Mouse (Mus musculus) c-Kit-positive CD71-positive TER-119-positive erythroid progenitor cells, embryonic 14.5 days (primary cell): ENCODE measurements around the gene Ppp1r14b.
A peak's percentile ranks its signal among the peaks of the same experiment; 100 is the strongest.

Source experiments
- DNase-seq: peaks from one replicate; pipeline ENCODE4 v3.0.0-alpha.2; 2013; ENCODE audit warnings: low spot score

Ppp1r14b gene

DNA sequence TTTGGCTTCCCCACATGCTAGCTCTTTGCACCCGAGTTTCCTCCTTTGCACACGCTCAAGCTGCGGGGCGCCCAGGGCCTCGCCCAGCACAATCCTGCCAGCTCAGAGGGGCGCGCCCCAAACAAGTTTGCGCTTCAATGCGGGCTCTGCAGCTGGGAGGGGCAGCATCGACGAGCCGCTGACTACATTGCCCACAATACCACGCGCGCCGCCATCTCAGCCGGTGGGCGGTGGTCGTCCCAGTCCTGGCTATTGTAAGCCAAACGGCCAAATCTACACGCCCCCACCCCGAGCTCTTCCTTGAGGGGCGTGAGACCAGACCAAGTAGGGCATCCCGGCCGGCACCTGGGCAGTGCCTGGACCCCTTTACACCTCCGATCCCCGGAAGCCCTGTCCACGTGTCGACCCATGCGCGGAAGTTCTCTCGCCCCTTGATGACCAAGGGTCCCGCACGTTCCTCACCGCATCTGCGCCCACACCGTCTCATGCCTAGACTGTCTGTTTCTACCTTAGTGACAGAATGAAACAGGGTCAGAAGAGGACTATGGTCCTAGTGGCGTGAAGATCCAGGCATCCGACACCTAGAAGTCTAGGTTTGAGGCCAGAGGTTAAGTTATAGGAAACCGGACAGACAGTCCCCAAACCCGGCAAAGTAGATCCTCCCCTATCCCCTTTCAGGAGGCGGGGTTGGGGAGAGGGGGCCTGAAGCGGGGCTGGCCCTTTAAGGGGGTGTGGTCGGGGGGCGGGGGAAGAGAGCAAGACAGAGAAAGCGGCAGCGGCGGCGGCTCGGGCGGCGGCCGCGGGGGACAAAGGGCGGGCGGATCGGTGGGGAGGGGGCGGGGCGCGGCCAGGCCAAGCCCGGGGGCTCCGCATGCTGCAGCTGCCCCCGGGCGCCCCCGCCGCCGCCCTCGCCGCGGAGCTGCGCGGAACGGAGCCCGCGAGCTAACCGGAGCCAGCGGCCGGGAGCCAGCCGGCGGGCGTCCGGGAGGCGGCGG, at the start of gene Ppp1r14b:
Gene Ppp1r14b (plus strand): TSS at position 758 of the 995 bp plus-strand sequence.
- DNase-seq, result peak; percentile 82

DNA sequence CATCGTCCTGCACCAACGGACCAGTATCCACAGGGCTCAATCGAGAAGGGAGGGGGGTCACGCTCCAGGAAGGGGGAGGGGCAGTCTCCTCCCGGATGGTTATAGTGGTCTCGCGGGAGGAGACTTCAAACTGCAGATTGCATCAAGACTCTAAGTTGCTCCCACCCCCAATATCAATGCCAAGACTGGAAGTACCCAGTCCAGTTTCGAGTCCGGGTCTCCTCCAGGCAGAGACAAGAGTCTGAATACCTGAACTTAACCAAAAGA, 49.5 kb upstream of the Ppp1r14b start, which contains the start of gene Catsperz:
Gene Catsperz (minus strand): TSS at position 74 of the 267 bp plus-strand sequence.
- no peak for DNase-seq

DNA sequence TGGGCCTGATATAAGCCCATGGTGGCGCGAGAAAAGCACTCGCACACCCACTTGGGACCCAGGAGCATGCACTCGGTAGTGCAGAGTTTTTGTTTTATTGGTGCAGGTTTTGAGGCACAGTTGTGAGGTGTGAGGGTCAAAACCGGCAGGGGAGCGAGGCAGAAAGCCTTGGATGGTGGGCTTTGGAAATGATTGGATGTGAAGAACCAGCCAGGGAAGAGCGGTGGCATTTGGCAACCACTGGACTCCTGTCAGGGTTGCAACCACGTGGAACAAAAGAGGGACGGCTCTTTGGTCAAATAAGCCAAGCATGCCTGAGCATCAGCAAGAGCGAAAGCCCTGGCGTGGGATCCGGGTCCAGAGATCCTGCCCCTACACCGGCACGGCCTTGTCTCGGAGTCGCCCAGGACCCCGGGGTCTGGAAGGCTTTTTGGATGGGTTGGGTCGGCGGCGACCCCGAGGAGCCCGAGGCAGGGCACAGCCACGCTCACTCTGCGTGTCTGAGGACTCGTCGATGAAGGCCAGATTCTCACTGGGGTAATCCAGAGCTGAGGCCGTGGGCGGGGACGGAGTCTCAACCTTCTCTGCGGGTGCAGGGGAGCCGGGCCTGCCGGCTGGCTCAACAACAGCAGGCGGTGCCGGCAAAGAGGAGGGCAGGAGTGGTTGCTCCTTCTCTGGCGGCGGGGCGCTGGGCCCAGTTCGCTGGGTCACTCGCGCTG, 49.0 kb upstream of the Ppp1r14b start:
- no peak for DNase-seq

DNA sequence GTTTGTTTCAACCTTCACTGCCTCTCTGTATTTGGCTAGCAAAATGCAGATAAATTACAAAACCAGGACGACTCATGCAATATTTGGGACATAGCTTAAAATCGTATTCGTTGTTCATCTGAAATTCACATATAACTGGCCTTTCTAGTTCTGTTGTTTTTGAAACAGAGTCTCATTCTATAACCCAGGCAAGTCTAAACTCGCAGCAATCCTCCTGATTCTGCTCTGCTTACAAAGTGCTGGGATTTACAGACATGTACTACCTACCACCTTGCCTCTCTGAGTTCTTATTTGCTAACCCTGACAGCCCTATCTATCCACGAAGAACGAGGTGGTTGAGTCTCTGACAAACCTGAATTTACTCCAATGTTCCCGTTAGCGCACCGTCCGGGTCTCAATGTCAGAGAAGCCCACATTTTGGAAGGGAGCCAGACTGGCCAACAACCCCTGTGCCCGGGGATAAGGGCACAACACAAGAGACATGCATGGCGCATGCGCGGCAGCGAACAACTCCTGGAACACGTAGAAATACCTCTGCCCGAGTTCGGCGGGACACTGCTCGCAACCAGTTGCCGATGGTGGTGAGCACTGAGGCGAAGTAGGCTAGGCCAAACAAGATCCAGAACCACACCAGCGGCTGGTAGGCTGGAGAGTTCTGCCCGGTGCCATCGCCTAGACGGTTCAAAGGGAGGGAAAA, 48.1 kb upstream of the Ppp1r14b start:
- no peak for DNase-seq

DNA sequence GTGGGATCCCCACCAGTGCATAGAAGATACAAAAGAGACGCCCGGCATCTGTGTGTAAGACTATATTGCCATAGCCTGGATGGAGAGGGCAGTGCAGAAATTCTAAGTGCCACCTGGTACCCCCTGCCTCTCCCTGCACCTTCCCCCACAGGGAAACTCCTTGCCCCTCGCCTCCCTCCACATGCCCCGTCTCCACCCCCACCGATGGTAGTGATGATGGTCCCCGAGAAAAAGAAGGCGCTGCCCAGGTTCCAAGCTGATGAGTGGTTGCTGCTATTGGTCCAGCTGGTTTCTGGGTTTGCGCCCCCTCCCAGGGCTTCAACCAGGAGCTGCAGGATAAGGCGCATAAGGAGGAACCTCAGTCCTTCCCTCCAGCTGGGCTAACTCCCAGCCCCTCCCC, 46.7 kb upstream of the Ppp1r14b start:
- DNase-seq, result no peak

DNA sequence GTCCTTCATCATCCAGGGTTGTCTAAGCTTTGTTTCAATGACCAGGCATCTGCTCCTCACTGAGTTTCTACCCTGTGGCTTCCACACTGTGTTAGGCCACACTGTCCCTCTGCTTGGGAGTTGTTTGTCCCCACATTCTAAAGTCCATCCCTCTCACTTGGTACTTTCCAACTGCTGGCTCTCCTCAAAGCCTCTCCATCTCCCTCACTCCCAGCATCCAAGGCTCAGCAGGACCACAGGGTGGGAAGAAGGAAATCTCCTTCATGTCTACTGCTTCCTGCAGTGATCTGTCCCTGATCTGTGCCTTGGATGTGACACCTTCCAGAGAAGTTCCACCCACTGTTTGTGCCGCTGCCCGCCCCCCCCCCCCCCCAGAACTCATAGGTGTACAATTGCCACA, 43.8 kb upstream of the Ppp1r14b start:
- DNase-seq, result no peak

DNA sequence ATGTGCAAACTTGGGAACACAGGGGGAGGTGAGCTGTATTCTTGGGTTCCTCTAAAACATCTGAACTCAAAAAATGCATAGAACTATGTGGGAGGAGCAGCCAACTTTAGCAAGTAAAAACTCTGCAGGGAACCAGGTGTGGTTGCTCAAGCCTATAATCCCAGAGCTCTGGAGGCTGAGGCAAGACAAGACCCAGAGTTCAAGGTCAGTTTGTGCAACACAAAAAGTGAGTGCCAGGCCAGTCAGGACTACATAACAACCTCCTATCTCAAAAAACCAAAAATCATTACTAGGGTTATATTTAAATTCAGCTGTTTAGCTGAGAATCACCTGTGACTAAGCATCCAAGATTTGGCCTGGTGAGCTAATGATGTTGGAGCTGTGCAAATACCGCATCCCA, 42.8 kb upstream of the Ppp1r14b start:
- DNase-seq, result no peak

DNA sequence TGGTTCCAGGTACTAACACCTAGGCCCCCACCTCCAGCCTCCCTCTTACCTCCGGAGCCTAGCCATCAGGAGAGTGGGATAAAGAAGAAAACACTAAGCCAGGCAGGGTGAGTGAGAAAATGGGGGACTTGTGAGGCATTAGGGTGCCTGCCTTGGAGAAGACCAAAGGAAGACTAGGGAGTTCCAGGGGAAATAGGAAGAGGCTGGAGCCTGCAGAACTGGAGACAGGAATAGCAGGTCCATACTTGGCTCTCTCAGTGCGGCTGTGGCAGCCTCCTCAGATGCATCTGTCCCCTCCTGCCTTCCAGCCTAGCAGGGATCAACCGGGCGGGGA, 41.7 kb upstream of the Ppp1r14b start:
- DNase-seq, result no peak

DNA sequence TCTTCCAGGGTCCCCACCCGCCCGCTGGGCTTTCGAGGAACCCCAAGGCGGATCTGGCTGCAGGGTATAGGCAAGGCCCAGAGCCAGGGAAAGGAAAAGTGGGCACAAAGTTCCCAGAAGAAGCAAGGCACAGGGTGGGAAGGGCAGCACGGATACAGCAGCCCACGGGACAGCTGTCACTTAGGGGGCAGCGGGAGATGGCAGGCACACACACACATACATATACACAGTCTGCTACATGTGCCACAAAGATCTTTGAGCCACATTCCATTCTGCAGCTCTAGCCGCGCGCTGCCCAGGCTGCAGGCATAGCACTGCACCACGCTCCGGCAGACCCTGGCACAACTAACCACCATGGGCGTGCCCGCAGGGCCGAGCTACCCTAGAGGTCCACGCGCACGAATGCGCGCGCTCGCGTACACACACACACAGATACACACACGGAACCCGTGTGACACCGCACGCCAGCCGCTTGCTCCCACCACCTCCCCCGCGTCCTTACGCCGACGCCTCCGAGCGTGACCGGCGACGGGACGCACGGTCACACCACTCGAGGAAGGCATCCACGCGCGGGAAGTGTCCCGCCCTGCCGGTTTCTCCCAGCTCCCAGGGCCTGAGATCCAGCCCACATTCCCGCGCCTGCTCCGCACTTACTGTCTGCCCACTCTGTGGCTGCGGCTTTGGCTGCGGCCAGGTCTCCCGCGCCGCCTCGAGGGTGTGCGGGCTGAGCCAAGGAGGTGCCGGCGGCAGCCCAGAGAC, 41.2 kb upstream of the Ppp1r14b start:
- no peak for DNase-seq

DNA sequence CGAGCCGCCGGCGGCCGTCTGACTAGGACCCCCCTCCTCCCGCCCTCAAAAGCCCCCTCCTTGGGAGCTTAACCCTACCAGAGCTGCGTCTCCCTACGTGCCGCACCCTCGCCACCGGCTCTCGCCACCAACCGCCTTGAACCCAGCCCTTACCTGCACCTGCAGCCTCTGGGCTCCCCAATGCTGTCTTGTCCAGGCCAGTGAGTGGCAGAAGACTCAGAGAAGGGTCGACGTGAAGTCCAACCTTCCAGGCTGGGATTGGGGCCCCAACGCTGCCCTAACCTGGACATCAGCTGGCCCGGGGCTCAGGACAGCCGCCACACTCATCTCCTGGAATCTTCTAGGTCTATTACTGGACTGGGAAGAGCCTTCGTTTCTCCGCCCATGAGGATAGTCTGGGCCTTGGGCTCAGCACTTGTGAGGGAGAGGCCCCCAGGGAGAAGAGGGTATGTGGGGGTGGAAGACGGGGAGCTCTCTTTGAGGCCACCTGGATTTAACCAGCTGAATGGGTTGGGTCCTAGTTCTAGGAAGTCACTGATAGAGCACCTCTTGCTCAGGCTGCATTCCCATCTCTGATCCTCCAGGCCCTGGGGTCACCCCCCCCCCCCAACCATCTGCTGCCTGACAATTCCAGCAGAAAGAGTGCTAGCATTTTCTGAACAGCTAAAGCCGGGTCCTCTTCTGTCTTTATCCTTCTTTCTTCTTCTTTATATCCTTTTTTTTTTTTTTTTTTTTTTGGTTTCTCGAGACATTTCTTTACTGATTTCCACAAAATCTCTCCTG, 40.4 kb upstream of the Ppp1r14b start, which contains the start of gene Kcnk4:
Gene Kcnk4 (minus strand): TSS at position 321 of the 783 bp plus-strand sequence.
- no peak for DNase-seq

DNA sequence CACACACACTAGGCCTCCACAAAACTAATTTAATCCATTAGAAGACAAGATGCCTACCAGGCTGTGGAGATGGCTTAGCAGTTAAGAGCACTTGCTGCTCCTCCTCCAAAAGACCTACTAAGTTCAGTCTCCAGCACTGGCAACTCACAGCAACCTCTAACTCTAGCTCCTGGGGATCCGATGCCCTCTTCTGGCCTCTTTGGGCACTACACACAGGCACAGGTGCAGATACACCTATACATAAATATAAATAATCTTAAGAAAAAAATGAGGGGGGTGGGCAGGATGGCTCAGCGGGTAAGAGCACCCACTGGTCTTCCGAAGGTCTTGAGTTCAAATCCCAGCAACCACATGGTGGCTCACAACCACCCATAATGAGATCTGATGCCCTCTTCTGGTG, 38.5 kb upstream of the Ppp1r14b start:
- peak; percentile 31 for DNase-seq

DNA sequence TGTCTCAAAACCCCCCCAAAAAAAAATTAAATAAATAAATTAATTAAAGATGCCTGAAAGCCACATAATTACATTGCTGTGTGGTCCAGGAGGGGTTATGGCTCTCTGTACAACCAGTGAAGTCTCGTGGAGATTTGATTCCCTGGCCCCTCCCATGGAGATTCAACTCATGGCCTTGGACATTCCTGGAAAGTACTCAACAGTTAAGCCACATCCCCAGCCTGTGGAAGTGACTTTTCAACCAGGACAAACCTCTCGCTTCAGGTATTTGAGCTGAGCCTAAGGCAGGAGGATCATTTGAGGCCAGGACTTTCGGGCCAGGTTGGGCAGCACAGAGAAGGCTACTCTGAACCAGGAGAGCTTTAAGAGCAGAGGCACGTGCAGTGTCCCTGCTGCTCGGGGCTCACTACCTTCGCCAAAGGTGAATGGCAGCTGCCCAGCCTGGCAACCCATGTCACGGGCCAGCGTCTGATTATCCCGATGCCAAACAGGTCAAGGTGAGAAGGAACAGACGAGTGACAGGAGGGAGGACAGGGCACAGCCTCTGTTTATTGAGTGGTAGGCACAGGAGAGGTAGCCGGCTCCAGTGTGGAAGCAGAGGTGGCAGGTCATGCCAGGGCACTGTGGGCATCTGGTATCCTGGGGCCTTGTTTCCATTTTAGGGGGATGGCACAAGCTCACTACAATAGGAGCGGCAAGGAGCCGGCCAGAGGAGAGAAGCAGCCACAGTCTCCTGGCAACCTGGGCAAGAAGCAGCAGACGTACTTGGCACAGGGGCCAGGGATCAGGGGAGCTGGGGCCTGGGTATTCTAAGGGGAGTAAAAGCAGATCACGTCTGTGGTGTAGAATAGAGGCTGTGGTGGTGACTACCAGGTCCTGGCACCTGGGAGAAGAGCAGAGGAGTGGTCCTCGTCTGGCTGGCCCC, 37.0 kb upstream of the Ppp1r14b start:
- no peak for DNase-seq

DNA sequence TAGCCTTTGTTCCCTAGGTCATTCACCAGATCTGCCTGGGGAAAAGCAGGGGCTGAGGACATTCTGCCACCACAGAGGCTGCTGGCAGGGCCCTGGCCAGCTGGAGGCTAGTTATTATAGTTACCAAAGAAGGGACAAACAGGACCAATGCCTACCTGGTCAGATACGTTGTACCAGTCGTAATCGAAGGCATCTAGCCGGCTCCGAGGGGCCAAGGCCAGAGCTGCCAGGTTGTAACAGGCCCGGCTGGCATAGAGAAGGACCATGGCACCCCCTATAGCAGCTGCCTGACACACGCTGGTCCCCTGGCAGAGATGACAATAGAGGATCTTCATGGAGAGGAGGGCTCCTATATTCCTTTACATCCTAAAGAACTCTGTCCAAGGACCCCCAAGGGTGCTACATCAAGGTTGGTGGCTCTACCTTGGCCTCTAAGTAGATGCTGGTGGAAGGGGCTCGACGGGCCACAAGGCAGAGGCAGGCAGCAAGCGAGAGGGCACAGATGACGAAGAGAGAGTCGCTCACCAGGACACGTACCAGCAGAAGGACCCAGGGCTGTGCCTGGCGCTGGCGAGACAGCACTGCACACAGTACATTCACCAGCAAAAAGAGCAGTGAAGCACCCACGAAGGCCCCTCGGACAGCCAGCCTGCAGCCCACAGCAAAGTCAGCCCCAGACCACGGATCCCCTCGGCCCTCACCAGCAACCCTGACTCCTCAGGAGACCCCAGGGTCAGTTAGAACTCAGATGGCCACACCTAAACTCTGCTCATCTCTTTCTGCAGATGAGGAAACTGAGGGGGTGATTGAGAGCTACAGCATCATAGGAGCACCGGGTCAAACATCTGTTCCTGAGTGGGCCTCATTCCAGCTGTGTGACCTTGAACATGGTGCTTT, 35.4 kb upstream of the Ppp1r14b start:
- no peak for DNase-seq

DNA sequence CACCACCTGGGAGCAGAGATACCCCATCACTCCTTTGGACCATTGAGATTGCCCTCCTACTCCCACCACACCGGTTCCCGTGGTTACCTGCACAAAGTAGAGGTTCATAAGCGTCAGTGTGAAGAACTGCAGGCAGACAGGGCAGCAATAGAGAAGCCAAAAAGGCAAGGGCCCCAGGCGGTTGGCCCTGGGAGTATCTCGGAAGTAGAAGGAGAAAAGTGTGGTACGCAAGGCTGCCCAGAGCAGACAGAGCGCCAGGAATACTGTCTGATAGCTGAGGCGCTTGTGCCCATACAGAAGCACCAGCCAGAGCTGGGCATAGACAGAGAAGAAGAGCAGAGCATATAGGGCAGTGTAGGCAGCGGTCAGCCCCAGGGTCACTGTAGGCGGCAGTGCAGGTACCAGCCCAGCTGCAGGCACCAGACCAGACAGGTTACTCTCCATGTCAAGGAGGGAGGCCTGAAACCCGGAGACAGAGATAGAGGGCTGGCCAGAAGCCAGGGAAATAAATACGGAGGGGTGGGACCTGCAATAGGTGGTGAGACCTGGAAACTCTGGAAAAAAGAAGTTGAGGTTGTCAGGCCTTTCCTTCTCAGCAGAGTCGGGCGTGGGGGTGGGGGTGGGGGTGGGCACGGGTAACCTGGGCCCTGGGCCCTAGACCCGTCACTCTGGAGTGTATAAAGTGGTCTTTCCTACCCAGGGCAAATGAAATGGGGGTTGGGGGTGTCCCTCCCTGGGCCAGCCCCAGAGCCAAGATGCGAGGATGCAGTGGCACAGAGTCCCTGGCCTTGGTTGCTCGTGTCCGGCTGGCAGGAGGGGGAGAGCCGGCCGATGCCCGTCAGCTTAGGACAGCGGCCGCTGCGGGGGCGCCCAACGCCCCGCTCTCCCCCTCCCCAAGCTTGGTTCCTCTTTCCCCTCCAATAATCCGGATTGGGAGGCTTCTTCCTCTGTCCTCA, 34.1 kb upstream of the Ppp1r14b start:
- no peak for DNase-seq

DNA sequence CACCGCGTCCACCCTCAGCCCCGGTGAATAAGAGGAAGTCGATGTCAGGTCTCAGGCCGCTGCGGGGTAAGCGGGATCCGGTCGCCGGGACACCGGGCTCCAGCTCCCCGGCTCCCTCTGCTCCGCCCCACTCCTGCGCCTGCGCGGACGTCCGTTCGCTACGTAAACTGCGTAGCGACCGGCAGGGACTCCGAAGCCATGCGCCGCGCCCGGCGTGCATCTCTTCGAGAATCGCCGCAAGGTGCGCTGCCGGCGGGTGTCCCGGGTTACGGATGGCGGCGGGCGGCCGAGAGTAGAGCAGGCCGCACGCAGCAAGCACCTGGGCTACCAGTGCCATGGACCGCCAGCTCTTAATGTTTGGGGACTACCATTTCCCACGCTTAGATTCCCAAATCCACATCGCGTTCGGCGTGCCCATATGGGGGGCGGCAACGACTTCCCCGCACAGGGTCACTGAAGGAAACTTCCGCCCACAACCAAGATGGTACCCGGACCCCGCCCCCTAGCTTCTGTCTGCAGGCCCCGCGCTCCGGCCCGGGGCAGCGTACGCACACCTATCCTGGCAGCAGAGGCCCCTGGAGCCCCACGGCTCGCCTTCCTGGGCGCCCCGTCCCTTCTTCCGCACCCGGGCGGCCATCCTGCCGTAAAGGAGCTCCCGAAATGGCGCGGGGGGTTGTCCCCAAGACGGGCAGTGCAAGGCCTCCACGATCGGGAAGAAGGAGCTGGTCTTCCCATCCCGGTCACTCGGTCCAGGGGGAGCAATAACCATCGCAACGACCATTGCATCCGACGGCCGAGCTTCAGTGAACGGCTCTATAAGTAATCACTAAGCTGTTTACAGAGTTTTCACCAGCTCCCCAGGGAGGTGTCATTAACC, 33.2 kb upstream of the Ppp1r14b start, which contains the start of gene Bad:
Gene Bad (plus strand): TSS at position 490 of the 877 bp plus-strand sequence.
- DNase-seq, result peak; percentile 93

DNA sequence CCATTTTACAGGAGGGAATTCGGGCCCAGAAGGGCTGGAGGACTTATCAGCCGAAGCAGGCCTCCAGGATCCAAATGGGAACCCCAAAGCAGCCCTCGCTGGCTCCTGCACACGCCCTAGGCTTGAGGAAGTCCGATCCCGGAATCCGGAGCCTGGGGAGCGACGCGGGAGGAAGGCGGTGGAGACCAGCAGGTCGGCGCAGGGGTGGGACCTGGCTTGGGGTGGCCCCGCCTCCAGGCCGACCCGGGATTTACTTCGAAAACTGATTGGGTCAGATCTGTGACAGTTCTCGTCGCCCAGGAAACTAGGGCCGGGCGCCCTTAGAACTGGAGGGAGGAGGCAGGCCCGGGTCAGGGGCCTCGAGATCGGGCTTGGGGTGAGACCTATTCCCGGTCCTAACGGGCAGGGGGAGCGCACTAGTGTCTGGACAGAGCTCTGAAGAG, 32.5 kb upstream of the Ppp1r14b start, which contains the start of gene Gpr137:
Gene Gpr137 (minus strand): TSS at position 232 of the 443 bp plus-strand sequence.
- DNase-seq, result peak; percentile 92
